Mouse (Mus musculus) heart, postnatal 0 days (tissue): ENCODE measurements around the gene 4930590J08Rik. TPM values are rescaled to one million over a fixed set of nuclear protein-coding genes. Genes with fewer than 3 reads are reported as not detected.

Experiments used
- ATAC-seq: fragments of 200-750 bp; cut with Nextera tagmentation; 2 replicates; pipeline ENCODE4 v1.8.0; 2017; ENCODE audit warnings: low read depth, moderate number of reproducible peaks, moderate library complexity; ENCODE audit not compliant: insufficient read depth
- DNase-seq: peaks from one replicate; pipeline ENCODE4 v3.0.0-alpha.2; 2016; ENCODE audit warnings: low spot score
- H3K27ac ChIP-seq: fragments of 300-500 bp; sonication (generic); 2 replicates; pipeline ENCODE4 v1.5.1; 2014; ENCODE audit warnings: low read depth, mild to moderate bottlenecking
- H3K27me3 ChIP-seq: fragments of 300-500 bp; sonication (generic); 2 replicates; pipeline ENCODE4 v1.6.1; 2014; ENCODE audit warnings: low read length, mixed read lengths; ENCODE audit not compliant: control insufficient read depth, insufficient read depth
- H3K36me3 ChIP-seq: fragments of 300-500 bp; sonication (generic); replicated peaks from 2 replicates; pipeline ENCODE4 v1.6.1; 2014; ENCODE audit warnings: low read length, mixed read lengths; ENCODE audit not compliant: control insufficient read depth, insufficient read depth
- H3K4me1 ChIP-seq: fragments of 300-500 bp; sonication (generic); 2 replicates; pipeline ENCODE4 v1.6.1; 2014; ENCODE audit warnings: antibody characterized with exemption; ENCODE audit not compliant: control insufficient read depth, insufficient read depth
- H3K4me2 ChIP-seq: fragments of 300-500 bp; sonication (generic); 2 replicates; pipeline ENCODE4 v1.6.1; 2014; ENCODE audit warnings: low read depth, mild to moderate bottlenecking, low read length, moderate library complexity
- H3K4me3 ChIP-seq: fragments of 300-500 bp; sonication (generic); 2 replicates; pipeline ENCODE4 v1.5.1; 2014; ENCODE audit warnings: low read depth, low read length
- H3K9ac ChIP-seq: fragments of 300-500 bp; sonication (generic); replicated peaks from 2 replicates; pipeline ENCODE4 v1.6.1; 2014; ENCODE audit warnings: low read depth, low read length, mixed read lengths
- H3K9me3 ChIP-seq: fragments of 300-500 bp; sonication (generic); replicated peaks from 2 replicates; pipeline ENCODE4 v1.6.1; 2016; ENCODE audit warnings: low read length; ENCODE audit not compliant: control insufficient read depth
- CTCF ChIP-seq: IDR thresholded peaks from 2 replicates; pipeline ENCODE4 v1.5.1; 2016; ENCODE audit warnings: antibody characterized with exemption, control low read depth, low read depth
- EP300 ChIP-seq: IDR thresholded peaks from 2 replicates; pipeline ENCODE4 v1.6.1; 2016; ENCODE audit warnings: antibody characterized with exemption, low read depth
- whole genome bisulfite sequencing: fragments of 180-500 bp; shearing (Covaris S2); extraction: QIAGEN DNeasy Blood & Tissue Kit; methylation state at CpG from one replicate; pipeline ENCODE4 v1.1.7; 2014; 5-methylcytosine and 5-hydroxymethylcytosine counted together
- polyA plus RNA-seq: library from polyadenylated mRNA; unstranded; fragments of >200 nt; fragmentation: Nextera tagmentation; extraction: Ambion mirVana; gene quantifications from 2 replicates; pipeline ENCODE4 v1.2.1, GENCODE M21; 2015
- total RNA-seq: library from RNA; depleted of rRNA; stranded (reverse); fragments of >200 nt; gene quantifications from 2 replicates; pipeline ENCODE4 v1.2.3, GENCODE M21; 2014; ENCODE audit warnings: low replicate concordance

The 4930590J08Rik gene
- total and polyA plus RNA-seq, 2 experiments from 2014 or later = 0.11 to 1.1 TPM

GRCm38 (mm10) chr6:91891776-91892175 is 10.8 kb upstream of the 4930590J08Rik start:
- no peak for ATAC-seq
- H3K9ac ChIP-seq = no peak overlapping the region
- no peak for TF ChIP-seq CTCF
- 91% methylated on average over 2 of the region's 2 CpGs for WGBS
- no peak overlapping the region for H3K27ac ChIP-seq
- H3K27me3 ChIP-seq = no peaks in the 10 kb centered on the region
- no peak for DNase-seq
- H3K4me2 ChIP-seq = no peak overlapping the region
- no peaks in the 10 kb centered on the region for H3K4me1 ChIP-seq
- H3K9me3 ChIP-seq = no peaks in the 10 kb centered on the region
- peaks cover 82% of the 10 kb centered on the region for H3K36me3 ChIP-seq
- H3K4me3 ChIP-seq = no peak overlapping the region

DNA sequence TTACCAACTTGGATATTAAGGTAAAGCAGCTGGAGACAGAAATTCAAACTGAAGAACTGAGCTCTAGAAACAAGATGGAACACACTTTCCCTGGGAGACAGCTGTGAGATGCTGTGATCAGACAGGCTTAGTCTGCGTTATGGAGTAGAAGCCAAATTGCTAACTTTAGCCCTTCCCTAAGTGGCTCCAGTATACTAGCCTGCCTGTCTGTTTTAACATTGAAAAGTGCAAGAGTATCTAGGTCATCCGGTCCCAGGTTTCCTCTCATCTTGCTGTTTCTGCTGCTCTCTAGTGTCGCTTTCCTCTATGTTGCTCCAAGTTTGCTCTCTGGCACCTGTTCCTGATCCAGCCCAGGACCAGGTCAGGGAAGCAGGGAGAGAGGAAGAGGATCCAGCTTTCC is 5.8 kb upstream of the 4930590J08Rik start:
- DNase-seq (no peak), ATAC-seq (no peak)
- H3K4me2 ChIP-seq = no peak overlapping the region
- TF ChIP-seq EP300 = no peak
- TF ChIP-seq CTCF = no peak
- no peak overlapping the region for H3K4me3 ChIP-seq
- H3K9me3 ChIP-seq = no peaks in the 10 kb centered on the region
- peaks cover 84% of the 10 kb centered on the region for H3K36me3 ChIP-seq
- WGBS = 80% methylated on average over 3 of the region's 3 CpGs
- H3K4me1 ChIP-seq = no peaks in the 10 kb centered on the region
- no peak overlapping the region for H3K27ac ChIP-seq
- H3K27me3 ChIP-seq = no peaks in the 10 kb centered on the region
- no peak overlapping the region for H3K9ac ChIP-seq

GRCm38 (mm10) chr6:91901505-91901904 is 1.1 kb upstream of the 4930590J08Rik start:
- Histone ChIP-seq H3K4me3 (no peak overlapping the region), H3K4me2 (no peak overlapping the region), H3K9me3 (no peaks in the 10 kb centered on the region), H3K27me3 (no peaks in the 10 kb centered on the region), H3K27ac (no peak overlapping the region), H3K4me1 (no peaks in the 10 kb centered on the region), H3K9ac (no peak overlapping the region), H3K36me3 (peaks cover 44% of the 10 kb centered on the region)
- TF ChIP-seq CTCF (peak; percentile 92), EP300 (no peak)
- DNase-seq (peak; percentile 74), ATAC-seq (no peak; the same call in 1 of the 2 replicates)
- 27% methylated on average over 5 of the region's 5 CpGs for WGBS

DNA sequence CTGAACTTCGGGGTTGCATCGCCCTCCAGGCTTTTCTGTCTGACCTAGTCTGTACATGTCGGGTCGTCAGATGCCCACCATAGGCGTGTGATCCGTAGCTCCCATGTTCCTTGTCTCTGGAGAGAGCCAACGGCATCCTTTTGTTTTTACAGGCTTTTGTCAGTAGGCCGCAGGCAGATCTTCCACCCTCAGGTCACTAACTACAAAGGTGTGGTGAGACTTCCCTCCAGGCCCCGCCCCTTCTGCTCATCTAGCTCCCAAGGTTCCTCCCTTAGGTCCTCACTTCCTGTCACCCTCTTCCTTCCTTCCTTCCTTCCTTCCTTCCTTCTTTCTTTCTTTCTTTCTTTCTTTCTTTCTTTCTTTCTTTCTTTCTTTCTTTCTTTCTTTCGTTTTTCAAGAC is 11.4 kb downstream of the 4930590J08Rik start:
- ATAC-seq = no peak
- Histone ChIP-seq H3K9ac (no peak overlapping the region), H3K4me1 (no peaks in the 10 kb centered on the region), H3K4me3 (no peak overlapping the region), H3K36me3 (no peaks in the 10 kb centered on the region), H3K4me2 (no peak overlapping the region), H3K9me3 (no peaks in the 10 kb centered on the region), H3K27ac (no peak overlapping the region), H3K27me3 (no peaks in the 10 kb centered on the region)
- 79% methylated on average over 10 of the region's 10 CpGs for WGBS
- TF ChIP-seq EP300 (no peak), CTCF (no peak)
- no peak for DNase-seq

- Histone ChIP-seq H3K9ac (no peak overlapping the region), H3K9me3 (no peaks in the 10 kb centered on the region), H3K4me2 (no peak overlapping the region), H3K27me3 (no peaks in the 10 kb centered on the region), H3K27ac (no peak overlapping the region), H3K4me3 (no peak overlapping the region), H3K4me1 (no peaks in the 10 kb centered on the region), H3K36me3 (no peaks in the 10 kb centered on the region)
- 21% methylated on average over 4 of the region's 4 CpGs for WGBS
- no peak for ATAC-seq
- TF ChIP-seq EP300 (no peak), CTCF (no peak)
- no peak for DNase-seq
Observed at GRCm38 (mm10) chr6:91917286-91917685, 14.7 kb downstream of the 4930590J08Rik start.

GRCm38 (mm10) chr6:91917716-91918115 is 15.1 kb downstream of the 4930590J08Rik start:
- H3K27me3 ChIP-seq = no peaks in the 10 kb centered on the region
- no peaks in the 10 kb centered on the region for H3K9me3 ChIP-seq
- WGBS = 78% methylated on average over 11 of the region's 11 CpGs

More at GRCm38 (mm10) chr6:91917716-91918115, 15.1 kb downstream of the 4930590J08Rik start:
- no peak for TF ChIP-seq CTCF
- TF ChIP-seq EP300 = no peak
- H3K9ac ChIP-seq = no peak overlapping the region
- no peaks in the 10 kb centered on the region for H3K4me1 ChIP-seq
- ATAC-seq (no peak), DNase-seq (no peak)
- no peak overlapping the region for H3K27ac ChIP-seq
- H3K4me2 ChIP-seq = no peak overlapping the region
- no peak overlapping the region for H3K4me3 ChIP-seq
- no peaks in the 10 kb centered on the region for H3K36me3 ChIP-seq
